Mouse (Mus musculus) right cerebral cortex, postnatal 25 days (tissue): ENCODE data around the gene Trpc3.

Experiments
- DNase-seq: peaks from one replicate; pipeline ENCODE4 v3.0.0; 2022

Trpc3 gene

GRCm38 (mm10) chr3:36598811-36599210 is 91.2 kb downstream of the Trpc3 start:
- no peak for DNase-seq

GRCm38 (mm10) chr3:36571827-36572378 is 118.1 kb downstream of the Trpc3 start, which contains the start of gene Ccna2:
Ccna2 (minus strand) TSS chr3:36572150.
- peak; percentile 97 for DNase-seq

- no peak for DNase-seq
These were observed 118.6 kb downstream of the Trpc3 start for GRCm38 (mm10) chr3:36571361-36571826.
